Mouse (Mus musculus) heart, postnatal 0 days (tissue): ENCODE measurements around the gene Gnao1.

Experiments
- CTCF ChIP-seq: IDR thresholded peaks from 2 replicates; pipeline ENCODE4 v1.5.1; 2016; ENCODE audit warnings: antibody characterized with exemption, control low read depth, low read depth
- EP300 ChIP-seq: IDR thresholded peaks from 2 replicates; pipeline ENCODE4 v1.6.1; 2016; ENCODE audit warnings: antibody characterized with exemption, low read depth

- TF ChIP-seq CTCF, result no peak
- TF ChIP-seq EP300, result no peak
Measured at GRCm38 (mm10) chr8:93907987-93908441, 98.2 kb downstream of the Gnao1 start.
